Mouse (Mus musculus) heart, embryonic 16.5 days (tissue): ENCODE data around the gene Tmem184a. TPM values are rescaled to one million over a fixed set of nuclear protein-coding genes. Genes with fewer than 3 reads are reported as not detected.

Experiments used
- ATAC-seq: fragments of 200-750 bp; cut with Nextera tagmentation; replicated peaks from 2 replicates; pipeline ENCODE4 v1.8.0; 2017; ENCODE audit warnings: moderate number of reproducible peaks; ENCODE audit not compliant: insufficient read depth, low FRiP score; ENCODE audit errors: extremely low read depth
- H3K27ac ChIP-seq: fragments of 300-500 bp; sonication (generic); 2 replicates; pipeline ENCODE4 v1.5.1; 2014; ENCODE audit warnings: mild to moderate bottlenecking, low read length, control low read depth, moderate library complexity
- H3K27me3 ChIP-seq: fragments of 300-500 bp; sonication (generic); 2 replicates; pipeline ENCODE4 v1.6.1; 2014; ENCODE audit warnings: low read length, mixed read lengths; ENCODE audit not compliant: control insufficient read depth, insufficient read depth
- H3K36me3 ChIP-seq: fragments of 300-500 bp; sonication (generic); 2 replicates; pipeline ENCODE4 v1.6.1; 2014; ENCODE audit not compliant: control insufficient read depth, insufficient read depth
- H3K4me1 ChIP-seq: fragments of 300-500 bp; sonication (generic); 2 replicates; pipeline ENCODE4 v1.6.1; 2014; ENCODE audit warnings: low read length, mixed read lengths; ENCODE audit not compliant: control insufficient read depth, insufficient read depth
- H3K4me2 ChIP-seq: fragments of 300-500 bp; sonication (generic); 2 replicates; pipeline ENCODE4 v1.6.1; 2014; ENCODE audit warnings: low read depth, mild to moderate bottlenecking, control low read depth, low read length
- H3K4me3 ChIP-seq: fragments of 300-500 bp; sonication (generic); 2 replicates; pipeline ENCODE4 v1.5.1; 2014; ENCODE audit warnings: mild to moderate bottlenecking, control low read depth, low read length
- H3K9ac ChIP-seq: fragments of 300-500 bp; sonication (generic); 2 replicates; pipeline ENCODE4 v1.6.1; 2014; ENCODE audit warnings: low read length, control low read depth
- H3K9me3 ChIP-seq: fragments of 300-500 bp; sonication (generic); replicated peaks from 2 replicates; pipeline ENCODE4 v1.6.1; 2016; ENCODE audit warnings: low read length; ENCODE audit not compliant: control insufficient read depth
- WGBS: fragments of 180-500 bp; shearing (Covaris S2); extraction: QIAGEN DNeasy Blood & Tissue Kit; methylation state at CpG from one replicate; pipeline ENCODE4 v1.1.7; 2014; 5-methylcytosine and 5-hydroxymethylcytosine counted together
- polyA plus RNA-seq: library from polyadenylated mRNA; unstranded; fragments of >200 nt; fragmentation: Nextera tagmentation; extraction: Ambion mirVana; gene quantifications from 2 replicates; pipeline ENCODE4 v1.2.1, GENCODE M21; 2015

The Tmem184a gene
- polyA plus RNA-seq, 1 experiment from 2014 or later = 0.46 TPM

DNA sequence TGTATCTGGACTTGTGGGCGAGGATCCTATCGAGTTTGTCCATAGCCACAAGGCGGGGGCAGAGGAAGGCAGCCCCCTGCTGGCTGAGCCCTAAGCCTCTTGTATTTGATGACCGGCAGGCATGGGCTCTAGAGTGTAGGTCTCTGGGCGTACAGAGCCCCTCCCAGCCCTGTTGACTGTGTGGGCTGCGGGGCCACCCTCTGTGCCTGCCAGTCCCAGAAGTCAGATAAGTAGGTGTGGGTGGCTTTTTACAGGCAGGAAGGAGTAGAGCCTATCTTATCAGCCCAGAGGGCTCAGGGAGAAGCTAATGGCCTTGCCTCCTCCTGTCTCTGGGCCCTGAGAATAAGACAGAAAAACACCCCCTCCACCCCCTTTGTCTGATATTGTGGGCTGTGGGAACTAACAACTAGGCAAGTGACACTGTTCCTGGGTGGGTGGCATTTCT lies 15.6 kb downstream of the Tmem184a start:
- 0 out of 2 replicates have a peak overlapping the region, but pooled peaks have one; percentile 42 for H3K9ac ChIP-seq
- WGBS = 4% methylated on average over 6 of the region's 6 CpGs
- H3K4me1 ChIP-seq = peaks cover 22% of the 10 kb centered on the region
- peak overlapping the region; percentile 41; the same call in 1 of the 2 replicates for H3K4me2 ChIP-seq
- H3K4me3 ChIP-seq = no peak overlapping the region
- peak overlapping the region; percentile 75 for H3K27ac ChIP-seq
- peak; percentile 57 for ATAC-seq
- H3K9me3 ChIP-seq = no peaks in the 10 kb centered on the region
- no peaks in the 10 kb centered on the region for H3K27me3 ChIP-seq
- H3K36me3 ChIP-seq = peaks cover 22% of the 10 kb centered on the region

DNA sequence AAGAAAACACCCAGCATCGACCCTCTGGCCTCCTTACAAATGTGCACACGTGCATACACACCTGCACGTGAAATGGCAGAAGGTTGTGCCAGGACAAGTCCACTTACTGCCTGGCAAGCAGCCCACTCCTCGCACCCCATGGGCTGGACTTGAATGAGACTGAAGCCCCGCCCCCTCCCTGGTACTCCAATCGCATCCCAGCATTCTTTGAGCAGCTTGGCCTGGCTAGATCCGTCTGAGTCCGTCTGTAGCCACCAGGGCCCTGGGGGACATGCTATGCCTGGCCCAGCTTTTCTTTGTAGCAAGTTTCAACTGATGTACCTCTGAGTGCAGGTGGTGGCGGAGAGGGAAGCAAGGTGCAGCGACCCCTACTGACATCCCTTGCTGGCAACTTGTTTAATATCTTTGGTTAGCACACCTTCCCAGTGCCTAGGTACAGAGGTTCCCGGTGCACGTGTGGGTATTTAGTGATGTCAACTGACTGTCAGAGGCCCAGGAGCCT lies 16.1 kb downstream of the Tmem184a start:
- Histone ChIP-seq H3K36me3 (peaks cover 22% of the 10 kb centered on the region), H3K27me3 (no peaks in the 10 kb centered on the region), H3K27ac (peak overlapping the region; percentile 75), H3K9me3 (no peaks in the 10 kb centered on the region), H3K4me2 (peak overlapping the region; percentile 41), H3K9ac (0 out of 2 replicates have a peak overlapping the region, but pooled peaks have one; percentile 42), H3K4me3 (no peak overlapping the region), H3K4me1 (peaks cover 27% of the 10 kb centered on the region)
- ATAC-seq = peak; percentile 69
- WGBS = 10% methylated on average over 12 of the region's 12 CpGs

DNA sequence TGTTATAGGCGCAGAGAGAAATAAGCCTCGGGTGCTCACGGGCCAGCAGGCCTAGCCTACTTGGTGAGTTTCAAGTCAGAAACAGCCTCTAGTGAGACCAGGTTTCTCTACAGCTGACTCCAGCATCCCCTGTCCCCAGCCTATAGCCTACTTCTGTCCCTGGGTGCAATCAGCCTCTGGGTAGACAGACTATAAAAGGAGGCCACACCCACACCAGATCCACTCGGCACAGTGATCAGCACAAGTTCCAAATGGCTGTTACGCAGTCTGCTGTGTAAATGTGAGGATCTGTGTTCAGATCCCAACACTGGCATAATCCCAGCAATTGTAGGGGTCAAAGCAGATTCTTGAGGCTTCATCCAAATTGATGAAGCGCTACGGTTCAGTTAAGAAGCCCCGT lies 16.6 kb downstream of the Tmem184a start:
- Histone ChIP-seq H3K9ac (no peak overlapping the region), H3K4me3 (no peak overlapping the region), H3K36me3 (peaks cover 22% of the 10 kb centered on the region), H3K27ac (no peak overlapping the region), H3K27me3 (no peaks in the 10 kb centered on the region), H3K9me3 (no peaks in the 10 kb centered on the region), H3K4me1 (peaks cover 32% of the 10 kb centered on the region), H3K4me2 (peak overlapping the region; percentile 41; the same call in 1 of the 2 replicates)
- no peak for ATAC-seq
- WGBS = 73% methylated on average over 8 of the region's 8 CpGs

DNA sequence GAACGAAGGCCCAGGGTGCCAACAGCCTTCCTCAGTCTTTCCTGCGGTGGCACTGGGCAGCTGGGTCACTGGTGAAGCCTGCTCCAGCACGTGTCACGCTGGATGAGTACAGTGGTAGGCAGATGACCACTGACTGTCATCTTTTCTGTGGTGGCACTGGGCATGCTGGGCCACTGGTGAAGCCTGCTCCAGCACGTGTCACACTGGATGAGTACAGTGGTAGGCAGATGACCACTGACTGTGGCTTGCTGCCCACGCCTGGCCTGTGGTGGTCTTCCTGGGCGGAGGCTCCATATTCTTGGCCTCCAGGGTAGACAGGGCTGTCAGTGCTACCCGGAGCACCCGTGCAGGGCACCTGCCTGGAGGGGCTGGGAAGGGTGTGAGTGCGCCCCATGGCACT lies 17.8 kb downstream of the Tmem184a start:
- 94% methylated on average over 10 of the region's 10 CpGs for WGBS
- Histone ChIP-seq H3K36me3 (peaks cover 22% of the 10 kb centered on the region), H3K9ac (no peak overlapping the region), H3K9me3 (no peaks in the 10 kb centered on the region), H3K27ac (no peak overlapping the region), H3K4me1 (peaks cover 43% of the 10 kb centered on the region), H3K4me2 (no peak overlapping the region), H3K27me3 (no peaks in the 10 kb centered on the region), H3K4me3 (no peak overlapping the region)
- ATAC-seq = no peak

DNA sequence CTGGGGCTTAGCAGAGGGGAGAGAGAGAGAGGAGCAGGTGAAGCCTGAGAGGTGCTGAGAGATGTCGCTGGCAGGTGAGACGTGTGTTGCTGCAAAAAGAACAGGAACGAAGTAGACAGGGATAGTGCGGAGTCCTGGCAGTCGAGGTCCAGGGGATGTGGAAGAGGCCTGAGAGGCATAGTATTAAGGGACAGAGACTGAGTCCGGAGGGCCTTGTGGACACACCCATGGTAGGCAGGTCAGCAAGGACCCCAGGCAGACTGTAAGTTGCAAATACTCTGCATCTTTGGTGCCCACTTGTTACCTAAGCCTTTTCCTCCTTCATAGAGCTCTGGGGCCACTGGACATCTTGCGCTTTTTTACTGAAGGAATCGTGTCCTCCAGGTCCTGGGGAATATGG lies 18.5 kb downstream of the Tmem184a start:
- Histone ChIP-seq H3K4me1 (peaks cover 49% of the 10 kb centered on the region), H3K9me3 (no peaks in the 10 kb centered on the region), H3K27me3 (no peaks in the 10 kb centered on the region), H3K4me2 (no peak overlapping the region), H3K27ac (no peak overlapping the region), H3K9ac (no peak overlapping the region), H3K36me3 (peaks cover 22% of the 10 kb centered on the region), H3K4me3 (no peak overlapping the region)
- no peak for ATAC-seq
- WGBS = 84% methylated on average over 8 of the region's 8 CpGs

DNA sequence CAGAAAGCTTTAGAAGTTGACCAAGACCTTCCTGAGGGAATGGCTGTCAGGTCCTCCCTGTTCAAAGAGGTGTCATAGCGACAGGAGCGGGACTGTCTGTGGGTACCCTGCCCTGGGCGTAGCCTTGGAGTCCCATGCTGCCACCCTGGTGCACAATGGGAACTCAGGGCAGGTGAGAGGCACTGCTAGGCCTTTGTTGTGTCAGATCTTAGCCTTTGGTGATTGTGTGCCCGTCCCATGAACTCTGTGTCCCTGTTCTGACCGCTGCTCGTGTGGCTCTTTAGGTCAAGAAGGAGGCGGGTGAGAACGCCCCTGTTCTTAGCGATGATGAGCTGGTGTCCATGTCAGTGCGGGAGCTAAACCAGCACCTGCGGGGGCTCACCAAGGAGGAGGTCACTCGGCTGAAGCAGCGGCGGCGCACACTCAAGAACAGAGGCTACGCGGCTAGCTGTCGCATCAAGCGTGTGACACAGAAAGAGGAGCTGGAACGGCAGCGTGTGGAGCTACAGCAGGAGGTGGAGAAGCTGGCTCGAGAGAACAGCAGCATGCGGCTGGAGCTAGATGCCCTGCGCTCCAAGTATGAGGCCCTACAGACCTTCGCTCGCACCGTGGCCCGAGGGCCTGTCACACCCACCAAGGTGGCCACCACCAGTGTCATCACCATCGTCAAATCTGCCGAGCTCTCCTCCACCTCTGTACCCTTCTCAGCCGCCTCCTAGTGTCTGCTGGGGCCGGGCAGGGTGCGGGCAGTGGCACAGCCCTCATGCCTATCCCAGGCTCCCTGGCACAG lies 19.7 kb downstream of the Tmem184a start:
- H3K4me1 ChIP-seq = peaks cover 61% of the 10 kb centered on the region
- no peak overlapping the region for H3K4me3 ChIP-seq
- no peak overlapping the region for H3K9ac ChIP-seq
- H3K9me3 ChIP-seq = no peaks in the 10 kb centered on the region
- ATAC-seq = no peak
- no peaks in the 10 kb centered on the region for H3K27me3 ChIP-seq
- H3K4me2 ChIP-seq = no peak overlapping the region
- H3K27ac ChIP-seq = no peak overlapping the region
- peaks cover 22% of the 10 kb centered on the region for H3K36me3 ChIP-seq
- WGBS = 89% methylated on average over 33 of the region's 33 CpGs

DNA sequence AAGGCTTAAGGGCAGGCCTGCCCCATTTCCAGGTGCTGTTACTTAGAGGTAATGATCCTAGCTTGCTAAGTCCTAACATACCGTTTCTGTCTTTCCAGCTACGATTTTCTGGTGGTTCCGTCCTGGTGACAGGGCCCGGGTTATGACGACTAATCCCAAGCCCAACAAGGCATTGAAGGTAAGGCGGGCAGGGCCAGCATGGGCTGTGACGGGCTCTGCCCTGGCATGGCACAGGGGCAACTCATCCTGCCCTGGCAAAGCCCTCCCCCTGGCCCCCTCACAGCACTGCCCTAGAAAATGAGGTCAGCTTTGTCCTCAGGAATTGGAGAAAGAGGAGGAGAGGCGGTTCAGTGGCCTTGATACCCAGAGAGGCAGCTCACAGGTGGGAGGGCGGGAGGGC lies 20.7 kb downstream of the Tmem184a start:
- H3K4me2 ChIP-seq = no peak overlapping the region
- H3K9me3 ChIP-seq = no peaks in the 10 kb centered on the region
- no peak for ATAC-seq
- peaks cover 22% of the 10 kb centered on the region for H3K36me3 ChIP-seq
- H3K4me3 ChIP-seq = no peak overlapping the region
- 90% methylated on average over 9 of the region's 9 CpGs for WGBS
- 0 out of 2 replicates have a peak overlapping the region, but pooled peaks have one; percentile 32 for H3K27ac ChIP-seq
- H3K9ac ChIP-seq = peak overlapping the region; percentile 72; the same call in 1 of the 2 replicates
- H3K27me3 ChIP-seq = no peaks in the 10 kb centered on the region
- H3K4me1 ChIP-seq = peaks cover 63% of the 10 kb centered on the region

DNA sequence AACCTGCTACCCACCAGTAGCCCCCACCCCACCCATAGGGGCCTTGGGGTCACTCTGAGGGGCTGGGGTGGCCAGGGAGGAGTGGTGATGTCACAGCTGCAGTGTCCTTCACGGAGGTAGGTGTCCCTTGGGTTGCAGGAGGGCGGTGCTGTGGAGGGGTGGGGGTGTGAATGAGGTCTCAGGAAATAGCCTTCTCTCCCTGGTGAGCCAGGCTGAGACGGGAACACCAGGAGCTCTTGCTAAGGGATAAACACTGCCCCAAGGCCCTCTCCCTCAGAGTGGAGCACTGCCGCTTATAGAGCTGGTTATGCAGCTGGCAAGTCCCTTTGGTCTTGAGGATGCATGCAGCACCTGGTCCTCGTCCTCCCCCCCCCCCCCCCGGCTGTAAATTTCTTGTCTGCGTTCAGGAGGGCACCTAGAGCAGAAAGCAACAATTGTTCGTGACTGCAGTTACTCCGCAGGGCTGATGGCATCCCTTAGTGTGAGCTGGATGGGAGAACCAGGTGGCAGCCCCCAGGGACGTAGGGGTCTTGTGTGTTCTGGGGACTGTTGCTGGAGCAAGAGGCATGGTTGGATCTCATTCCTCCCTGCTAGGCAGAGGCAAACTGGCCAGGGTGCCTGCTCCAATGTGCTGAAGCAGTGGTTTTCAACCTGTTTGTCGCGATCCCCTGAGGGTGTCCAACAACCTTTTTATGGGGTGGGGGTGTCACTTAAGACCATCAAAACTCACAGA lies 21.4 kb downstream of the Tmem184a start:
- Histone ChIP-seq H3K9me3 (no peaks in the 10 kb centered on the region), H3K4me1 (peaks cover 63% of the 10 kb centered on the region), H3K4me2 (peak overlapping the region; percentile 52), H3K36me3 (peaks cover 22% of the 10 kb centered on the region), H3K4me3 (peak overlapping the region; percentile 22), H3K27ac (peak overlapping the region; percentile 98), H3K27me3 (no peaks in the 10 kb centered on the region), H3K9ac (peak overlapping the region; percentile 72)
- WGBS = 37% methylated on average over 12 of the region's 12 CpGs
- ATAC-seq = peak; percentile 10; the same call in 1 of the 2 replicates
